Mouse (Mus musculus) midbrain, postnatal 0 days (tissue): ENCODE results near the gene Btaf1. TPM values are rescaled to one million over a fixed set of nuclear protein-coding genes. Genes with fewer than 3 reads are reported as not detected.
A peak's percentile ranks its signal among the peaks of the same experiment; 100 is the strongest.

Experiments used
- ATAC-seq: fragments of 200-750 bp; cut with Nextera tagmentation; 2 replicates; pipeline ENCODE4 v1.8.0; 2017; ENCODE audit warnings: moderate number of reproducible peaks, mild to moderate bottlenecking, moderate TSS enrichment, moderate library complexity; ENCODE audit not compliant: low FRiP score
- DNase-seq: peaks from one replicate; pipeline ENCODE4 v3.0.0-alpha.2; 2015; ENCODE audit warnings: low spot score
- H3K27ac ChIP-seq: fragments of 300-500 bp; sonication (generic); 2 replicates; pipeline ENCODE4 v1.5.1; 2014; ENCODE audit warnings: low read depth, mild to moderate bottlenecking, low read length, mixed read lengths
- H3K27me3 ChIP-seq: fragments of 300-500 bp; sonication (generic); 2 replicates; pipeline ENCODE4 v1.6.1; 2014; ENCODE audit warnings: low read length, control low read depth, mixed read lengths; ENCODE audit not compliant: insufficient read depth
- H3K36me3 ChIP-seq: fragments of 300-500 bp; sonication (generic); 2 replicates; pipeline ENCODE4 v1.6.1; 2014; ENCODE audit warnings: low read length, control low read depth, mixed read lengths; ENCODE audit not compliant: insufficient read depth
- H3K4me1 ChIP-seq: fragments of 300-500 bp; sonication (generic); 2 replicates; pipeline ENCODE4 v1.6.1; 2014; ENCODE audit warnings: mild to moderate bottlenecking, control low read depth, antibody characterized with exemption, low read length, mixed read lengths; ENCODE audit not compliant: insufficient read depth
- H3K4me2 ChIP-seq: fragments of 300-500 bp; sonication (generic); 2 replicates; pipeline ENCODE4 v1.6.1; 2014; ENCODE audit warnings: low read depth, mild to moderate bottlenecking, low read length, mixed read lengths; ENCODE audit not compliant: poor library complexity, severe bottlenecking
- H3K4me3 ChIP-seq: fragments of 300-500 bp; sonication (generic); 2 replicates; pipeline ENCODE4 v1.5.1; 2014; ENCODE audit warnings: low read depth, mild to moderate bottlenecking, low read length, moderate library complexity
- H3K9ac ChIP-seq: fragments of 300-500 bp; sonication (generic); replicated peaks from 2 replicates; pipeline ENCODE4 v1.6.1; 2014; ENCODE audit warnings: mild to moderate bottlenecking, low read length, moderate library complexity, mixed read lengths; ENCODE audit not compliant: poor library complexity, severe bottlenecking
- H3K9me3 ChIP-seq: fragments of 300-500 bp; sonication (generic); 2 replicates; pipeline ENCODE4 v1.6.1; 2016; ENCODE audit warnings: low read length, control low read depth
- CTCF ChIP-seq: IDR thresholded peaks from 2 replicates; pipeline ENCODE4 v1.5.1; 2016; ENCODE audit warnings: antibody characterized with exemption, mild to moderate bottlenecking
- WGBS: fragments of 180-500 bp; shearing (Covaris S2); extraction: QIAGEN DNeasy Blood & Tissue Kit; methylation state at CpG from one replicate; pipeline ENCODE4 v1.1.7; 2014; 5-methylcytosine and 5-hydroxymethylcytosine counted together
- polyA plus RNA-seq: library from polyadenylated mRNA; unstranded; fragments of >200 nt; fragmentation: Nextera tagmentation; extraction: Ambion mirVana; gene quantifications from 2 replicates; pipeline ENCODE4 v1.2.1, GENCODE M21; 2015
- total RNA-seq: library from RNA; depleted of rRNA; stranded (reverse); fragments of >200 nt; gene quantifications from 2 replicates; pipeline ENCODE4 v1.2.3, GENCODE M21; 2014

The Btaf1 gene
- total and polyA plus RNA-seq, 2 experiments from 2014 or later, result 3.5 to 16.4 TPM

DNA sequence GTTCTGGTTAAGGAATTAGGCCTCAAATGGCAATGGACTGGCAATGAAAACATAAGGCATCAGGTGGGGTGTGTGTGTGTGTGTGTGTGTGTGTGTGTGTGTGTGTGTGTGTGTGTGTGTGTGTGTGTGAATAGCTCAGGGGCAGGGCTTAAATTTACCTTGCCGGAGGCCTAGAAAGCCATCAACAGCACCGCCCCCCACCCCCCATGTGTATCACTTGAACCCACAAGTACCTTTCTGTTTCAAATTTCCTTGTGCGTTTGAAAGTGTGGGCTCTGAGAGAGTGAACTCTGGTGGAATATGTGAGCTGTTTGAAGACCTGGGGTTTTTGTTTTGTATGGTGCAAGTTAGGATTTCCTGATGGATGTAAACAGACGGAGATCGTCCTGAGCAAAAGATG lies 93.1 kb downstream of the Btaf1 start:
- Histone ChIP-seq H3K4me2 (peak overlapping the region; percentile 44), H3K27me3 (no peaks in the 10 kb centered on the region), H3K9ac (peak overlapping the region; percentile 51; the same call in 1 of the 2 replicates), H3K4me3 (peak overlapping the region; percentile 26), H3K36me3 (no peaks in the 10 kb centered on the region), H3K27ac (no peak overlapping the region), H3K9me3 (0 out of 2 replicates have a peak, but pooled peaks cover 4% of the 10 kb centered on the region), H3K4me1 (peaks cover 3% of the 10 kb centered on the region; the same call in 1 of the 2 replicates)
- WGBS, result 48% methylated on average over 5 of the region's 5 CpGs
- no peak for TF ChIP-seq CTCF
- DNase-seq (no peak), ATAC-seq (no peak)

GRCm38 (mm10) chr19:37020531-37020930 lies 94.7 kb downstream of the Btaf1 start:
- Histone ChIP-seq H3K27me3 (no peaks in the 10 kb centered on the region), H3K36me3 (0 out of 2 replicates have a peak, but pooled peaks cover 4% of the 10 kb centered on the region), H3K4me3 (no peak overlapping the region), H3K4me1 (peaks cover 3% of the 10 kb centered on the region; the same call in 1 of the 2 replicates), H3K4me2 (no peak overlapping the region), H3K9ac (no peak overlapping the region), H3K27ac (no peak overlapping the region), H3K9me3 (0 out of 2 replicates have a peak, but pooled peaks cover 4% of the 10 kb centered on the region)
- TF ChIP-seq CTCF, result no peak
- WGBS, result 81% methylated on average over 4 of the region's 5 CpGs
- DNase-seq (no peak), ATAC-seq (no peak)

DNA sequence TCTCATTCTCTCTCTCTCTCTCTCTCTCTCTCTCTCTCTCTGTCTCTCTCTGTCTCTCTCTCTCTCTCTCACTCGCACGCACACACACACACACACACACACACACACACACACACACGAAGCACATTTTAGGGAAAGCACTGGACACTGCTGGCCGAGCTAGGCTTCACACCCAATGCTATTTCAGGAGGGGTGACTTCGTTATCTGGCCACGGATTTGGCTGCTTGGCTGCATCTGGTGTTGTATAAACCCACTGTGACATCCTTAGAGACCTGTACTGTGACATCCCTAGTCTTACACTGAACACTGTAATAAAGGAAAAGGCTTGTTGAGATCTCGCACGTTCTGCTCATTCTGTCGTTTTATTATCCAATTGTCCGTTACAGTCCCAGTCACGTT lies 95.1 kb downstream of the Btaf1 start:
- no peak for ATAC-seq
- no peak overlapping the region for H3K4me3 ChIP-seq
- no peak for DNase-seq
- no peak for TF ChIP-seq CTCF
- 0 out of 2 replicates have a peak, but pooled peaks cover 4% of the 10 kb centered on the region for H3K36me3 ChIP-seq
- WGBS, result 73% methylated on average over 11 of the region's 11 CpGs
- no peaks in the 10 kb centered on the region for H3K27me3 ChIP-seq
- 0 out of 2 replicates have a peak, but pooled peaks cover 4% of the 10 kb centered on the region for H3K9me3 ChIP-seq
- H3K27ac ChIP-seq, result no peak overlapping the region
- H3K4me2 ChIP-seq, result no peak overlapping the region
- peaks cover 3% of the 10 kb centered on the region; the same call in 1 of the 2 replicates for H3K4me1 ChIP-seq
- no peak overlapping the region for H3K9ac ChIP-seq

- no peak for TF ChIP-seq CTCF
- Histone ChIP-seq H3K9ac (no peak overlapping the region), H3K27ac (no peak overlapping the region), H3K27me3 (no peaks in the 10 kb centered on the region), H3K36me3 (0 out of 2 replicates have a peak, but pooled peaks cover 4% of the 10 kb centered on the region), H3K4me3 (no peak overlapping the region), H3K4me1 (peaks cover 3% of the 10 kb centered on the region; the same call in 1 of the 2 replicates), H3K4me2 (no peak overlapping the region), H3K9me3 (no peaks in the 10 kb centered on the region)
- 89% methylated on average over 5 of the region's 5 CpGs for WGBS
- DNase-seq (no peak), ATAC-seq (no peak)
Observed at GRCm38 (mm10) chr19:37022146-37022545, 96.3 kb downstream of the Btaf1 start.

- no peak for DNase-seq
- ATAC-seq, result no peak
- no peak for TF ChIP-seq CTCF
- whole genome bisulfite sequencing, result 83% methylated on average over 13 of the region's 13 CpGs
- no peaks in the 10 kb centered on the region for H3K9me3 ChIP-seq
- no peak overlapping the region for H3K4me2 ChIP-seq
- no peaks in the 10 kb centered on the region for H3K4me1 ChIP-seq
- H3K4me3 ChIP-seq, result no peak overlapping the region
- H3K9ac ChIP-seq, result no peak overlapping the region
- H3K36me3 ChIP-seq, result 0 out of 2 replicates have a peak, but pooled peaks cover 4% of the 10 kb centered on the region
- H3K27ac ChIP-seq, result no peak overlapping the region
- no peaks in the 10 kb centered on the region for H3K27me3 ChIP-seq
Observed at GRCm38 (mm10) chr19:37025839-37026319, 100.0 kb downstream of the Btaf1 start.

GRCm38 (mm10) chr19:37026408-37026807 lies 100.5 kb downstream of the Btaf1 start:
- no peaks in the 10 kb centered on the region for H3K27me3 ChIP-seq
- ATAC-seq (no peak), DNase-seq (no peak)
- H3K4me1 ChIP-seq, result no peaks in the 10 kb centered on the region
- H3K9ac ChIP-seq, result no peak overlapping the region
- TF ChIP-seq CTCF, result no peak
- no peak overlapping the region for H3K4me2 ChIP-seq
- H3K4me3 ChIP-seq, result no peak overlapping the region
- H3K9me3 ChIP-seq, result no peaks in the 10 kb centered on the region
- WGBS, result 77% methylated on average over 11 of the region's 11 CpGs
- 0 out of 2 replicates have a peak, but pooled peaks cover 4% of the 10 kb centered on the region for H3K36me3 ChIP-seq
- no peak overlapping the region for H3K27ac ChIP-seq
